Mouse (Mus musculus): ENCODE measurements around the gene Gdpd3.

DNA sequence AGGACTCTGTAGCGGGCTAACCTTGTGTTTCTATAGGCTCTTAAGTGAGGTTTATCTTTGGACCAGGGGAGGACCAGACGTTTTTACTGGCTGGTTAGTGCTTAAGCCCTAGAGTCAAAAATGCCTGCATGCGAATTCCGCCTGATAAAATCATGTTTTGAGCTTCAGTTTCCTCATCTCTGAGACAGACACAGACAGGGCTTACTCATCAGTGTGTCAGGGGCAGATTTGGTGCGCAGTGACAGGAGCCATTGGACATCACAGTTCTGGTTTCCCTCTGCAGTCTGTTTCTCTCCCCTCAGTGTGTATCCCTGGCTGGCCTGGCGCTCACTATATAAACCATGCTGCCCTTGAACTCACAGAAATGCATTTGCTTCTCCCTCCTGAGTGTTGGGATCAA is 37.0 kb downstream of the Gdpd3 start:
- no peak for TF ChIP-seq POLR2A (IDR thresholded peaks at IDR 0.05; ENCODE audit: borderline replicate concordance, extremely low read depth, insufficient read depth, insufficient read length, poor library complexity, severe bottlenecking)
- TF ChIP-seq CTCF (IDR thresholded peaks at IDR 0.05; ENCODE audit: borderline replicate concordance, extremely low read depth, insufficient read depth, insufficient read length), result no peak
